Mouse (Mus musculus) spleen, embryonic (tissue): ENCODE measurements around the gene E2f6.

Experiments
- CTCF ChIA-PET: fragments of 350-600 bp; sonication (Branson Sonifier 250); formaldehyde crosslinking; loops from one replicate; lab custom pipeline; 2022; lab: Charles Lee

E2f6 gene

GRCm38 (mm10) chr12:16872926-16873464 lies 62.2 kb downstream of the E2f6 start:
- CTCF ChIA-PET, result no interaction called here

- CTCF ChIA-PET, result no interaction called here
Observed at GRCm38 (mm10) chr12:16873549-16873948, 62.8 kb downstream of the E2f6 start.

GRCm38 (mm10) chr12:16874086-16874485 lies 63.3 kb downstream of the E2f6 start:
- CTCF ChIA-PET, result no interaction called here

GRCm38 (mm10) chr12:16875269-16875668 lies 64.5 kb downstream of the E2f6 start:
- CTCF ChIA-PET, result no interaction called here

GRCm38 (mm10) chr12:16875678-16876077 lies 64.9 kb downstream of the E2f6 start:
- CTCF ChIA-PET, result no interaction called here

GRCm38 (mm10) chr12:16876667-16877066 lies 65.9 kb downstream of the E2f6 start:
- CTCF ChIA-PET, result interaction anchor here (0.6 kb wide), 1 partner anchor 80 kb away, joined by 3 read pairs; no protein-coding TSS in a partner anchor

- CTCF ChIA-PET, result no interaction called here
Observed at GRCm38 (mm10) chr12:16877141-16877540, 66.4 kb downstream of the E2f6 start.

GRCm38 (mm10) chr12:16877679-16878078 lies 66.9 kb downstream of the E2f6 start:
- CTCF ChIA-PET, result no interaction called here

- CTCF ChIA-PET, result no interaction called here
Observed at GRCm38 (mm10) chr12:16879369-16879768, 68.6 kb downstream of the E2f6 start.

GRCm38 (mm10) chr12:16880077-16880476 lies 69.3 kb downstream of the E2f6 start:
- CTCF ChIA-PET, result no interaction called here

GRCm38 (mm10) chr12:16882442-16882841 lies 71.7 kb downstream of the E2f6 start:
- CTCF ChIA-PET, result no interaction called here

GRCm38 (mm10) chr12:16883111-16883510 lies 72.3 kb downstream of the E2f6 start:
- CTCF ChIA-PET, result no interaction called here

GRCm38 (mm10) chr12:16884534-16884933 lies 73.8 kb downstream of the E2f6 start:
- CTCF ChIA-PET, result no interaction called here

GRCm38 (mm10) chr12:16886354-16886753 lies 75.6 kb downstream of the E2f6 start:
- CTCF ChIA-PET, result interaction anchor here (1.2 kb wide), 1 partner anchor 26 kb away, joined by 16 read pairs; no protein-coding TSS in a partner anchor
